Mouse (Mus musculus): Measurements from ENCODE around the gene Chga. TPM values are rescaled to one million over a fixed set of nuclear protein-coding genes. Genes with fewer than 3 reads are reported as not detected.

The Chga gene
- polyA plus RNA-seq, 1 experiment from 2014 or later: 2.5 TPM

DNA sequence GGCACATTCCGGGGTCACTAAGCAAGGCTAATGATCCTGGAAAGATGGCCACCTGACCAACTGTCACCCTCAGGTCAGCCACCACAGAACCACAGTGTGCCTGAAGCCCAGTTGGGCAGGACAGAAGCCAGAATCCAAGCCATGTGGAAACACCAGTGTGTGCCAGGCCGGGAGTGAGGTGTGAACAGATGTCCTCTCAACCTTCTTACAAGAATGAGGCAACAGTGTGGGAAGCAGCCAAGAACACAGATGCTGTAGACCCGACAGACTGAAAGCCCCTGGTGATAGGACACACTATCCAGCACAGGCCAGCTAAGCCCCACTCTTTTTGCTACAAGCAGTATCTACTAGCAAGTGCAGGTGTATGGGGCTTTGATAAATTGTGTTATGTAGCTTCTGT, 30.6 kb downstream of the Chga start:
- 0 out of 2 replicates have a peak, but pooled peaks have one; percentile 42 for ATAC-seq (replicated peaks; ENCODE audit: extremely low read depth, insufficient read depth, low FRiP score)
- Histone ChIP-seq H3K36me3 (ENCODE audit: control insufficient read depth, insufficient read depth) (no peaks in the 10 kb centered on the region), H3K27ac (ENCODE audit: low read length) (no peak overlapping the region), H3K27me3 (ENCODE audit: control insufficient read depth, insufficient read depth, low read length) (no peaks in the 10 kb centered on the region), H3K9me3 (replicated peaks; ENCODE audit: control insufficient read depth, low read length) (no peaks in the 10 kb centered on the region), H3K4me3 (ENCODE audit: low read length) (no peak overlapping the region), H3K9ac (ENCODE audit: low read length) (no peak overlapping the region), H3K4me2 (ENCODE audit: low read depth, low read length) (no peak overlapping the region), H3K4me1 (ENCODE audit: control insufficient read depth, insufficient read depth, low read length) (peaks cover 2% of the 10 kb centered on the region; the same call in 1 of the 2 replicates)
- 48% methylated on average over 3 of the region's 3 CpGs for WGBS

- peaks cover 2% of the 10 kb centered on the region; the same call in 1 of the 2 replicates for H3K4me1 ChIP-seq (ENCODE audit: control insufficient read depth, insufficient read depth, low read length)
- H3K4me2 ChIP-seq (ENCODE audit: low read depth, low read length): no peak overlapping the region
- H3K27ac ChIP-seq (ENCODE audit: low read length): no peak overlapping the region
- H3K27me3 ChIP-seq (ENCODE audit: control insufficient read depth, insufficient read depth, low read length): no peaks in the 10 kb centered on the region
- ATAC-seq (replicated peaks; ENCODE audit: extremely low read depth, insufficient read depth, low FRiP score): no peak
- H3K9ac ChIP-seq (ENCODE audit: low read length): no peak overlapping the region
- no peak overlapping the region for H3K4me3 ChIP-seq (ENCODE audit: low read length)
- 60% methylated on average over 9 of the region's 9 CpGs for WGBS
- no peaks in the 10 kb centered on the region for H3K36me3 ChIP-seq (ENCODE audit: control insufficient read depth, insufficient read depth)
- no peaks in the 10 kb centered on the region for H3K9me3 ChIP-seq (replicated peaks; ENCODE audit: control insufficient read depth, low read length)
These were observed 31.6 kb downstream of the Chga start for GRCm38 (mm10) chr12:102586286-102586881.

GRCm38 (mm10) chr12:102587106-102587505, 32.3 kb downstream of the Chga start:
- Histone ChIP-seq H3K36me3 (ENCODE audit: control insufficient read depth, insufficient read depth) (no peaks in the 10 kb centered on the region), H3K9ac (ENCODE audit: low read length) (no peak overlapping the region), H3K27me3 (ENCODE audit: control insufficient read depth, insufficient read depth, low read length) (no peaks in the 10 kb centered on the region), H3K4me1 (ENCODE audit: control insufficient read depth, insufficient read depth, low read length) (peaks cover 2% of the 10 kb centered on the region; the same call in 1 of the 2 replicates), H3K4me2 (ENCODE audit: low read depth, low read length) (no peak overlapping the region), H3K27ac (ENCODE audit: low read length) (no peak overlapping the region), H3K9me3 (replicated peaks; ENCODE audit: control insufficient read depth, low read length) (no peaks in the 10 kb centered on the region), H3K4me3 (ENCODE audit: low read length) (no peak overlapping the region)
- ATAC-seq (replicated peaks; ENCODE audit: extremely low read depth, insufficient read depth, low FRiP score): no peak
- 72% methylated on average over 8 of the region's 8 CpGs for WGBS

- ATAC-seq (replicated peaks; ENCODE audit: extremely low read depth, insufficient read depth, low FRiP score): no peak
- H3K9me3 ChIP-seq (replicated peaks; ENCODE audit: control insufficient read depth, low read length): no peaks in the 10 kb centered on the region
- H3K4me3 ChIP-seq (ENCODE audit: low read length): no peak overlapping the region
- H3K27me3 ChIP-seq (ENCODE audit: control insufficient read depth, insufficient read depth, low read length): no peaks in the 10 kb centered on the region
- peaks cover 18% of the 10 kb centered on the region for H3K4me1 ChIP-seq (ENCODE audit: control insufficient read depth, insufficient read depth, low read length)
- H3K27ac ChIP-seq (ENCODE audit: low read length): no peak overlapping the region
- H3K36me3 ChIP-seq (ENCODE audit: control insufficient read depth, insufficient read depth): no peaks in the 10 kb centered on the region
- H3K9ac ChIP-seq (ENCODE audit: low read length): no peak overlapping the region
- H3K4me2 ChIP-seq (ENCODE audit: low read depth, low read length): no peak overlapping the region
- WGBS: 84% methylated on average over 17 of the region's 17 CpGs
These were observed 36.1 kb downstream of the Chga start for GRCm38 (mm10) chr12:102590711-102591360.

- H3K9ac ChIP-seq (ENCODE audit: low read length): no peak overlapping the region
These were observed 38.9 kb downstream of the Chga start for GRCm38 (mm10) chr12:102593699-102594098.

DNA sequence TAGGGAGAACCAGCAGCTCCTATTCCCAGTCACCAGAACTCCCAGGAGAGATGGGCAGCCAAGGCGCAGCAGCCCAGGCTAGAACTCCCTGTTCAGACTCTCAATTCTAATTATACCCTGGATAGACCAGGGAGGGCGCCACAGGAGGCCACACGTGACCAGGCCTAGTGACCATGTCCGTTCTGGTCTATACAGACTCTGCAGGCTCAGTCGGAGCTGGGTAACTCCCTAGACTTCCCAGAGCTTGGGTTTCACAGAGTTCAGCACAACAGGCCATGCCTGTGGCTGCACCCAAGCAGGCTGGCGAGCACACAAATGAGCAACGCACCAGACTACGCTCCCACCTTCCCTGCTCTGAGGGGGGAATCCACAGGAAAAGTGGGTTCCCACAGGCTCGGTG, 39.9 kb downstream of the Chga start:
- ATAC-seq (replicated peaks; ENCODE audit: extremely low read depth, insufficient read depth, low FRiP score): no peak
- WGBS: 81% methylated on average over 9 of the region's 9 CpGs
- no peak overlapping the region for H3K27ac ChIP-seq (ENCODE audit: low read length)
- no peaks in the 10 kb centered on the region for H3K27me3 ChIP-seq (ENCODE audit: control insufficient read depth, insufficient read depth, low read length)
- peaks cover 4% of the 10 kb centered on the region; the same call in 1 of the 2 replicates for H3K9me3 ChIP-seq (replicated peaks; ENCODE audit: control insufficient read depth, low read length)
- H3K4me3 ChIP-seq (ENCODE audit: low read length): no peak overlapping the region
- no peaks in the 10 kb centered on the region for H3K36me3 ChIP-seq (ENCODE audit: control insufficient read depth, insufficient read depth)
- peaks cover 30% of the 10 kb centered on the region for H3K4me1 ChIP-seq (ENCODE audit: control insufficient read depth, insufficient read depth, low read length)
- no peak overlapping the region for H3K4me2 ChIP-seq (ENCODE audit: low read depth, low read length)
- no peak overlapping the region for H3K9ac ChIP-seq (ENCODE audit: low read length)

More at GRCm38 (mm10) chr12:102593699-102594098, 38.9 kb downstream of the Chga start:
- Histone ChIP-seq H3K4me2 (ENCODE audit: low read depth, low read length) (peak overlapping the region; percentile 37), H3K9me3 (replicated peaks; ENCODE audit: control insufficient read depth, low read length) (peaks cover 4% of the 10 kb centered on the region; the same call in 1 of the 2 replicates), H3K4me1 (ENCODE audit: control insufficient read depth, insufficient read depth, low read length) (peaks cover 28% of the 10 kb centered on the region), H3K4me3 (ENCODE audit: low read length) (no peak overlapping the region), H3K27ac (ENCODE audit: low read length) (peak overlapping the region; percentile 64), H3K36me3 (ENCODE audit: control insufficient read depth, insufficient read depth) (no peaks in the 10 kb centered on the region), H3K27me3 (ENCODE audit: control insufficient read depth, insufficient read depth, low read length) (no peaks in the 10 kb centered on the region)
- peak; percentile 35 for ATAC-seq (replicated peaks; ENCODE audit: extremely low read depth, insufficient read depth, low FRiP score)
- 27% methylated on average over 9 of the region's 9 CpGs for WGBS

GRCm38 (mm10) chr12:102596410-102596809, 41.6 kb downstream of the Chga start:
- Histone ChIP-seq H3K27me3 (ENCODE audit: control insufficient read depth, insufficient read depth, low read length) (no peaks in the 10 kb centered on the region), H3K27ac (ENCODE audit: low read length) (no peak overlapping the region), H3K9ac (ENCODE audit: low read length) (no peak overlapping the region), H3K4me2 (ENCODE audit: low read depth, low read length) (no peak overlapping the region), H3K4me3 (ENCODE audit: low read length) (no peak overlapping the region), H3K4me1 (ENCODE audit: control insufficient read depth, insufficient read depth, low read length) (peaks cover 32% of the 10 kb centered on the region), H3K36me3 (ENCODE audit: control insufficient read depth, insufficient read depth) (no peaks in the 10 kb centered on the region), H3K9me3 (replicated peaks; ENCODE audit: control insufficient read depth, low read length) (peaks cover 4% of the 10 kb centered on the region; the same call in 1 of the 2 replicates)
- WGBS: 63% methylated on average over 7 of the region's 7 CpGs
- no peak for ATAC-seq (replicated peaks; ENCODE audit: extremely low read depth, insufficient read depth, low FRiP score)

DNA sequence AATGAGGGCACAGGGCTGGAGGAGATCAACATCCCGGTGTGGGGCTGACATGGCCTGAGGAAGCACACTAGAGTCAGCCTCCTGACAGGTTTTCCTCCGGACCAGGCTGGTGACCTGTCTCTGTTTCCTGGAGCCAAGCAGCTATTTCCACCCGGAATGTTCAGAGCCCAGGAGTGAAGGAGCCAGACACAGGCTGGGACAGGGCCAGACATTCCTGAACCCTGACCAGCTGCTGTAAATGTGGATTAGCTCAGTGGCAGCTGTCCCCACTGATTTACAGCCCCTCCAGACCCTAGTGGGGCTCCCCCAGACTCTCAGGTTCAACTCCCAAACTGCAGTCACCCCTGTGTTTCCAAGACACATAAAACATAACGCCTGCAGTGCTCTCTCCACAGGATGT, 42.7 kb downstream of the Chga start:
- WGBS: 23% methylated on average over 4 of the region's 4 CpGs
- Histone ChIP-seq H3K9me3 (replicated peaks; ENCODE audit: control insufficient read depth, low read length) (peaks cover 4% of the 10 kb centered on the region; the same call in 1 of the 2 replicates), H3K36me3 (ENCODE audit: control insufficient read depth, insufficient read depth) (no peaks in the 10 kb centered on the region), H3K4me3 (ENCODE audit: low read length) (no peak overlapping the region), H3K27ac (ENCODE audit: low read length) (peak overlapping the region; percentile 81), H3K4me2 (ENCODE audit: low read depth, low read length) (peak overlapping the region; percentile 1; the same call in 1 of the 2 replicates), H3K9ac (ENCODE audit: low read length) (no peak overlapping the region), H3K4me1 (ENCODE audit: control insufficient read depth, insufficient read depth, low read length) (peaks cover 32% of the 10 kb centered on the region), H3K27me3 (ENCODE audit: control insufficient read depth, insufficient read depth, low read length) (no peaks in the 10 kb centered on the region)
- peak; percentile 77 for ATAC-seq (replicated peaks; ENCODE audit: extremely low read depth, insufficient read depth, low FRiP score)

DNA sequence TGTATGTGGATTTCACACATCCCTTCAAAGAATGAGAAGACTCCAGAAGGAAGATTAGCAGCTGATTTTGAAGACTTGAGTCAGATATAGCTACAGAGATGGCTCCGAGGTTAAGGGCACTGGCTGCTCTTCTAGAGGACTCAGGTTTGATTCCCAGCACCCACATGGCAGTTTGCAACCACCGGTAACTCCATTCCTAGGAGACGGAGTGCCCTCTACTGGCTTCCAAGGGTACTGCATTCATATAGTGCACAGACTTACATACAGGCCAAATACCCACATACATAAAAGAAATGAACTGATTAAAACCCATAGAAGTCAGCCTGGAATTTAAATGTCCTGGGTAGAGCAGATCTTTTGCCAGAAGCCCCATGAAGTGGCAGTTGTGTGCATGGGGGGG, 43.8 kb downstream of the Chga start:
- H3K27ac ChIP-seq (ENCODE audit: low read length): no peak overlapping the region
- no peaks in the 10 kb centered on the region for H3K36me3 ChIP-seq (ENCODE audit: control insufficient read depth, insufficient read depth)
- H3K4me3 ChIP-seq (ENCODE audit: low read length): no peak overlapping the region
- H3K9me3 ChIP-seq (replicated peaks; ENCODE audit: control insufficient read depth, low read length): peaks cover 4% of the 10 kb centered on the region; the same call in 1 of the 2 replicates
- H3K4me1 ChIP-seq (ENCODE audit: control insufficient read depth, insufficient read depth, low read length): peaks cover 25% of the 10 kb centered on the region
- no peak overlapping the region for H3K4me2 ChIP-seq (ENCODE audit: low read depth, low read length)
- 90% methylated on average over 3 of the region's 3 CpGs for WGBS
- H3K27me3 ChIP-seq (ENCODE audit: control insufficient read depth, insufficient read depth, low read length): no peaks in the 10 kb centered on the region
- no peak for ATAC-seq (replicated peaks; ENCODE audit: extremely low read depth, insufficient read depth, low FRiP score)
- H3K9ac ChIP-seq (ENCODE audit: low read length): no peak overlapping the region

All from heart, embryonic 16.5 days (tissue).